16 mouse cellular contexts compared by ENCODE assay signal in genomic region chr12:76722026-76722425, GRCm38 (mm10). TPM values are rescaled to one million over a fixed set of nuclear protein-coding genes. Genes with fewer than 3 reads are reported as not detected.
DNase-seq lines count a peak whose midpoint lies in the region; ATAC-seq lines count a peak whose summit lies in the region.
"Had no signal": no experiment of that assay in that cellular context is flagged by ENCODE, and none has a peak within 500 bp of the region (broad histone marks: within the 10 kb centered on the region; RNA-seq: fewer than 3 reads in every experiment).

No protein-coding gene starts in this region.

- H3K27ac ChIP-seq in hindbrain, embryonic 13.5 days: peak overlapping the region; percentile 44; the same call in 1 of the 2 replicates
- H3K27ac ChIP-seq in hindbrain, embryonic 14.5 days: no peak overlapping the region
- H3K27ac ChIP-seq: embryonic facial prominence, embryonic 10.5 days; forebrain, embryonic 13.5 days; heart, embryonic 13.5 days; hindbrain, postnatal 0 days had no signal

- H3K9me3 ChIP-seq in hindbrain, embryonic 13.5 days: no peaks in the 10 kb centered on the region
- no peaks in the 10 kb centered on the region for H3K9me3 ChIP-seq in hindbrain, embryonic 14.5 days (ENCODE audit: control insufficient read depth, low read length)
- H3K9me3 ChIP-seq: embryonic facial prominence, embryonic 10.5 days; forebrain, embryonic 13.5 days had no signal

- no peaks in the 10 kb centered on the region for H3K27me3 ChIP-seq in hindbrain, embryonic 13.5 days
- no peaks in the 10 kb centered on the region for H3K27me3 ChIP-seq in hindbrain, embryonic 14.5 days (ENCODE audit: control insufficient read depth, insufficient read depth, low read length)
- H3K27me3 ChIP-seq: forebrain, embryonic 13.5 days; heart, embryonic 13.5 days had no signal

- DNase-seq in cerebellum, adult 9-10 months: peak; percentile 0
- DNase-seq in cerebellum, postnatal 14 days: no peak
- DNase-seq in hindbrain, embryonic 14.5 days (ENCODE audit: low spot score): no peak
- peak; percentile 1 for DNase-seq in Muller cell, postnatal 12 days (ENCODE audit: inconsistent ontology term)
- DNase-seq in left cerebral cortex, adult 11 months (ENCODE audit: low spot score): no peak
- DNase-seq: adrenal gland, postnatal 25 days; cerebellum, adult 11-12 months; cerebellum, adult 9-11 months; gastrocnemius, postnatal 14 days; heart, postnatal 36 days; kidney, adult 11 months had no signal

- no peak overlapping the region for H3K4me3 ChIP-seq in hindbrain, embryonic 13.5 days
- H3K4me3 ChIP-seq in hindbrain, embryonic 14.5 days (replicated peaks; ENCODE audit: low read length): no peak overlapping the region
- H3K4me3 ChIP-seq: embryonic facial prominence, embryonic 10.5 days; forebrain, embryonic 13.5 days; heart, embryonic 13.5 days had no signal

- no peak overlapping the region for H3K4me2 ChIP-seq in hindbrain, embryonic 13.5 days
- no peak overlapping the region for H3K4me2 ChIP-seq in hindbrain, embryonic 14.5 days (replicated peaks)
- H3K4me2 ChIP-seq: forebrain, embryonic 13.5 days; heart, embryonic 13.5 days had no signal

- WGBS in hindbrain, embryonic 13.5 days: 89% methylated on average over 3 of the region's 3 CpGs
- WGBS in hindbrain, embryonic 14.5 days: 82% methylated on average over 3 of the region's 3 CpGs

- H3K9ac ChIP-seq in hindbrain, embryonic 13.5 days: no peak overlapping the region
- no peak overlapping the region for H3K9ac ChIP-seq in hindbrain, embryonic 14.5 days
- H3K9ac ChIP-seq: forebrain, embryonic 13.5 days; heart, embryonic 13.5 days had no signal

- ATAC-seq in hindbrain, embryonic 13.5 days (ENCODE audit: low FRiP score): no peak
- no peak for ATAC-seq in hindbrain, embryonic 14.5 days (ENCODE audit: low FRiP score)
- ATAC-seq: forebrain, embryonic 13.5 days; hindbrain, postnatal 0 days had no signal

- H3K4me1 ChIP-seq in hindbrain, embryonic 13.5 days (replicated peaks): no peaks in the 10 kb centered on the region
- no peaks in the 10 kb centered on the region for H3K4me1 ChIP-seq in hindbrain, embryonic 14.5 days (replicated peaks; ENCODE audit: control insufficient read depth, insufficient read depth, low read length)
- H3K4me1 ChIP-seq: embryonic facial prominence, embryonic 10.5 days; forebrain, embryonic 13.5 days had no signal

- no peaks in the 10 kb centered on the region for H3K36me3 ChIP-seq in hindbrain, embryonic 13.5 days
- no peaks in the 10 kb centered on the region for H3K36me3 ChIP-seq in hindbrain, embryonic 14.5 days (replicated peaks; ENCODE audit: control insufficient read depth, insufficient read depth)
- H3K36me3 ChIP-seq: embryonic facial prominence, embryonic 10.5 days; heart, embryonic 13.5 days had no signal

RNA-seq across cellular contexts. Expression of gene Sptb, which starts 11.7 kb away (rescaled TPM):
- 2.5 and 3.2 TPM in 2 replicates for polyA plus RNA-seq in hindbrain, embryonic 13.5 days (2015; fragmentation: Nextera tagmentation; extraction: Ambion mirVana)
- polyA plus RNA-seq in hindbrain, embryonic 14.5 days (2014; fragmentation: Nextera tagmentation; extraction: Ambion mirVana): 11.3 and 11.5 TPM in 2 replicates

RNA-seq across cellular contexts. Expression of gene Churc1, which starts 43.3 kb away (rescaled TPM):
- 144 and 152 TPM in 2 replicates for polyA plus RNA-seq in hindbrain, embryonic 13.5 days (2015; fragmentation: Nextera tagmentation; extraction: Ambion mirVana)
- polyA plus RNA-seq in hindbrain, embryonic 14.5 days (2014; fragmentation: Nextera tagmentation; extraction: Ambion mirVana): 123 and 161 TPM in 2 replicates

RNA-seq across cellular contexts. Expression of gene Fntb, which starts 43.4 kb away (rescaled TPM):
- polyA plus RNA-seq in hindbrain, embryonic 13.5 days (2015; fragmentation: Nextera tagmentation; extraction: Ambion mirVana): 33.3 and 37.3 TPM in 2 replicates
- polyA plus RNA-seq in hindbrain, embryonic 14.5 days (2014; fragmentation: Nextera tagmentation; extraction: Ambion mirVana): 40.4 and 43.9 TPM in 2 replicates

Comparison
In these comparisons a context has a peak if more than half of its experiments do, and no peak if none do; other contexts are left out.
1. DNase-seq: peak in cerebellum, adult 9-10 months (single experiment) and Muller cell, postnatal 12 days (single experiment); none in cerebellum, postnatal 14 days (0 of 2), hindbrain, embryonic 14.5 days (single experiment) and left cerebral cortex, adult 11 months (single experiment).